Mouse (Mus musculus) limb, embryonic 12.5 days (tissue): ENCODE results near the gene Fbxl21. TPM values are rescaled to one million over a fixed set of nuclear protein-coding genes. Genes with fewer than 3 reads are reported as not detected.

Source experiments
- ATAC-seq: fragments of 200-750 bp; cut with Nextera tagmentation; 2 replicates; pipeline ENCODE4 v1.8.0; 2017; ENCODE audit warnings: low read depth, moderate TSS enrichment; ENCODE audit not compliant: insufficient number of reproducible peaks, insufficient read depth, low FRiP score, low TSS enrichment
- H3K27ac ChIP-seq: fragments of 300-500 bp; sonication (generic); 2 replicates; pipeline ENCODE4 v1.5.1; 2016; ENCODE audit warnings: mild to moderate bottlenecking, moderate library complexity
- H3K27me3 ChIP-seq: fragments of 300-500 bp; sonication (generic); 2 replicates; pipeline ENCODE4 v1.6.1; 2016; ENCODE audit warnings: mild to moderate bottlenecking, moderate library complexity
- H3K36me3 ChIP-seq: fragments of 300-500 bp; sonication (generic); 2 replicates; pipeline ENCODE4 v1.6.1; 2016; ENCODE audit warnings: mild to moderate bottlenecking, moderate library complexity
- H3K4me1 ChIP-seq: fragments of 300-500 bp; sonication (generic); replicated peaks from 2 replicates; pipeline ENCODE4 v1.6.1; 2016
- H3K4me2 ChIP-seq: fragments of 300-500 bp; sonication (generic); 2 replicates; pipeline ENCODE4 v1.6.1; 2016; ENCODE audit warnings: mild to moderate bottlenecking, moderate library complexity
- H3K4me3 ChIP-seq: fragments of 300-500 bp; sonication (generic); replicated peaks from 2 replicates; pipeline ENCODE4 v1.5.1; 2016; ENCODE audit warnings: mild to moderate bottlenecking
- H3K9ac ChIP-seq: fragments of 300-500 bp; sonication (generic); replicated peaks from 2 replicates; pipeline ENCODE4 v1.6.1; 2016; ENCODE audit warnings: mild to moderate bottlenecking, moderate library complexity
- H3K9me3 ChIP-seq: fragments of 300-500 bp; sonication (generic); 2 replicates; pipeline ENCODE4 v1.6.1; 2016; ENCODE audit warnings: mild to moderate bottlenecking, moderate library complexity
- WGBS: fragments of 180-500 bp; shearing (Covaris S2); methylation state at CpG from one replicate; pipeline ENCODE4 v1.1.7; 2016; 5-methylcytosine and 5-hydroxymethylcytosine counted together
- polyA plus RNA-seq: library from polyadenylated mRNA; unstranded; fragments of >200 nt; fragmentation: Nextera tagmentation; extraction: Ambion mirVana; gene quantifications from 2 replicates; pipeline ENCODE4 v1.2.1, GENCODE M21; 2016

Fbxl21 gene
- polyA plus RNA-seq, 1 experiment from 2014 or later = 2.8 TPM

DNA sequence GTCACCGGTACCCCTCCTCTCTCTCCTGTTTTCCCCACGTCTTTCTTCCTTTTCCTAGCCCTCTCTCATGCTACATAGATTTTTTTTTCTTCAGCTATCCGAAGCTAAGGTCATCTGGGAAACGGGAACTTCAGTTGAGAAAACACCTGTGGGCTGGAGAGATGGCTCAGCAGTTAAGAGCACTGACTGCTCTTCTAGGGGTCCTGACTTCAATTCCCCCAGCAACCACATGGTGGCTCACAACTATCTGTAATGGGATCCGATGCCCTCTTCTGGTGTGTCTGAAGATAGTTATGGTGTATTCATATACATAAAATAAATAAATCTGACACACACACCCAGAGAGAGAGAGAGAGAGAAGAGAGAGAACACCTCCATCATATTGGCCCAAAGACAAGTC lies 13.3 kb downstream of the Fbxl21 start:
- Histone ChIP-seq H3K4me1 (no peaks in the 10 kb centered on the region), H3K36me3 (no peaks in the 10 kb centered on the region), H3K27ac (no peak overlapping the region), H3K9ac (no peak overlapping the region), H3K9me3 (peaks cover 14% of the 10 kb centered on the region; the same call in 1 of the 2 replicates), H3K27me3 (no peaks in the 10 kb centered on the region), H3K4me2 (no peak overlapping the region), H3K4me3 (no peak overlapping the region)
- 75% methylated on average over 5 of the region's 5 CpGs for WGBS
- no peak for ATAC-seq

DNA sequence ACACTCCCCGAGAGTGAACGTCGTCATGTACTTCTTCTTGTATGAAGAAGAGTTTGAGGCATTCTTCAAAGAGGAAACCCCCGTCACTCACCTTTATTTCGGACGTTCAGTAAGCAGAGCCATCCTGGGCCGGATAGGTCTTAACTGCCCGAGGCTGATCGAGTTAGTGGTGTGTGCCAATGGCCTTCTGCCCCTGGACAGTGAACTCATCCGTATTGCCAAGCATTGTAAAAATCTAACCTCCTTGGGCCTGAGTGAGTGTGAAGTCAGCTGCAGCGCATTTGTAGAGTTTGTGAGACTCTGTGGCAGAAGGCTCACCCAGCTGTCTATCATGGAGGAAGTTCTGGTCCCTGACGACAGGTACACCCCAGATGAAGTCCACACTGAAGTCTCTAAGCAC lies 14.8 kb downstream of the Fbxl21 start:
- Histone ChIP-seq H3K4me2 (no peak overlapping the region), H3K4me1 (no peaks in the 10 kb centered on the region), H3K4me3 (no peak overlapping the region), H3K9ac (no peak overlapping the region), H3K27me3 (no peaks in the 10 kb centered on the region), H3K27ac (no peak overlapping the region), H3K9me3 (peaks cover 14% of the 10 kb centered on the region; the same call in 1 of the 2 replicates), H3K36me3 (no peaks in the 10 kb centered on the region)
- WGBS = 88% methylated on average over 12 of the region's 12 CpGs
- ATAC-seq = no peak

DNA sequence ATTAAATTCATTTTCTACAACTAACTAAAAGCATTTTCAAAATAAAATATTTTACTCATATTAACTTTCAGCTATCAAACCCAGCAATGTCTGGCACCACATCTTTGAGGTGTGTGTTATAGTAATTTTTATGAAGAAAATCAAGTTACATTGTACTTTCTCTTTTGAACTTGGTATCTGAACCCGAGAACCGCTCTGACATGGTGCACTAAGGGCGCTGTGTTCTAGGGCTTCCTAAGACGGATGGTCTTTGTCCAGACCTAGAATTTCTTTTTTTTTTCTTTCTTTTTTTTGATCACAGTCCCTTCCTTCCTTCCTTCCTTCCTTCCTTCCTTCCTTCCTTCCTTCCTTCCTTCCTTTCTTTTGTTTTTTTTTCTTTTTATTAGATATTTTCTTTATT lies 17.6 kb downstream of the Fbxl21 start:
- no peak overlapping the region for H3K9ac ChIP-seq
- H3K27ac ChIP-seq = no peak overlapping the region
- H3K27me3 ChIP-seq = no peaks in the 10 kb centered on the region
- no peak overlapping the region for H3K4me3 ChIP-seq
- WGBS = 90% methylated on average over 4 of the region's 4 CpGs
- ATAC-seq = no peak
- H3K36me3 ChIP-seq = no peaks in the 10 kb centered on the region
- no peaks in the 10 kb centered on the region for H3K4me1 ChIP-seq
- peaks cover 6% of the 10 kb centered on the region; the same call in 1 of the 2 replicates for H3K9me3 ChIP-seq
- H3K4me2 ChIP-seq = no peak overlapping the region

DNA sequence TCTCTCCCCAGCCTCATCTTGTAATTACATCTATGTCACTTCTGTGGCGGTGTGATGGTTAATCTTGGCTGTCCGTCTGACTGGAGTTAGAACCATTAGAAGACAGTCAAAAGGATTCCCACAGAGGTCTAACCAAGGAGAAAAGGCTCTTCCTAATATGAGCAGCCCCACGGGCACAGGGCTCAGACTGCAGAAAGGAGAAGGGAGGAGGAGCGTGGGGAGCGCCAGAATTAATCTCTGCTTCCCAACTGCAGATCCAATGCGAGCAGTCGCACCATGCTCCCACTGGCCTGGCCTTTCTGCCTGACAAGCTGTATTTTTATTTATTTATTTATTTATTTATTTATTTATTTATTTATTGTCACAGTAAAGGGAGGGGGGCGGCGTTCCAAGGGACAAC lies 21.5 kb downstream of the Fbxl21 start:
- Histone ChIP-seq H3K9ac (no peak overlapping the region), H3K9me3 (no peaks in the 10 kb centered on the region), H3K4me1 (no peaks in the 10 kb centered on the region), H3K36me3 (no peaks in the 10 kb centered on the region), H3K4me3 (no peak overlapping the region), H3K27ac (no peak overlapping the region), H3K4me2 (no peak overlapping the region), H3K27me3 (no peaks in the 10 kb centered on the region)
- WGBS = 78% methylated on average over 9 of the region's 9 CpGs
- ATAC-seq = no peak

DNA sequence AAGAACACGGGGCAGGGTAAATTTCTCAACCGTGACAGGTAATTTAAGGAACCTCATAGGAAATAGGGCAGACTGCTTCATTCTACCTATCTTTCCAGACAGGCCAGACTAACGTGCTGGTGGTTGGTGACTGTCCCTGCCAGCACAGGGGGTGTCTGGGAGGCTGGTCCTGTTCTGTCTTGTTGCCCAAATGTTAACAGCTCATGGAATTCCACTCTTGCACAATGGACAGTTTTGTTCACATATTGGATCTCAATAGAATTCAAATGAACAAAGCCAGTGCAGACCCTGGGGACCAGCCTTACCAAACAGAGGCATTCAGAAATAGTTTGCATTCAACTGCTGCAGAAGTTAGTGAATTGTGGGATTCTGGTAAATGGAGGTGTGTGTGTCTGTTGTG lies 22.7 kb downstream of the Fbxl21 start:
- no peak overlapping the region for H3K4me2 ChIP-seq
- no peak overlapping the region for H3K9ac ChIP-seq
- no peak overlapping the region for H3K4me3 ChIP-seq
- WGBS = 61% methylated on average over 3 of the region's 3 CpGs
- H3K27me3 ChIP-seq = no peaks in the 10 kb centered on the region
- H3K9me3 ChIP-seq = no peaks in the 10 kb centered on the region
- no peaks in the 10 kb centered on the region for H3K36me3 ChIP-seq
- ATAC-seq = no peak
- H3K27ac ChIP-seq = no peak overlapping the region
- no peaks in the 10 kb centered on the region for H3K4me1 ChIP-seq

DNA sequence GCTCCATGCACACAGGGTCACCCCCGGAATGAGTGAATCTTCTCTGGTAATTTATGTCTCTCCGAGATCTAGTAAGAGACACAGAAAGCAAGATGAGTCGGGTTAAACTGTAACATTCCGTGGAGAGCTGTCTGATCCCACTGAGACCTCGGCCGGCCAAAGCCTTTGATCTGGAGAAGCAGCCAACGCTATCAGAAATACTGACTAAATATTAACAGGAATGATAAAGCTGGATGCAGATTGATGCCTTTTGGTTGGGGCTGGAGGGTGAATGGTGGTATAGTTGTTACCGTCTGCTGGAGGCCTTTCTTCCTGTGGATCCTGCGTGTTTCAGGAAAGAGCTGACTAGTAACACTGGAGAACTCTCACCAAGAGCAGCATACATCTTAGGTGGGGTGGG lies 26.1 kb downstream of the Fbxl21 start, which contains the start of gene Lect2:
TSS of gene Lect2 (minus strand) at position 102 of the 400 bp plus-strand sequence.
- no peaks in the 10 kb centered on the region for H3K9me3 ChIP-seq
- 76% methylated on average over 9 of the region's 9 CpGs for WGBS

DNA sequence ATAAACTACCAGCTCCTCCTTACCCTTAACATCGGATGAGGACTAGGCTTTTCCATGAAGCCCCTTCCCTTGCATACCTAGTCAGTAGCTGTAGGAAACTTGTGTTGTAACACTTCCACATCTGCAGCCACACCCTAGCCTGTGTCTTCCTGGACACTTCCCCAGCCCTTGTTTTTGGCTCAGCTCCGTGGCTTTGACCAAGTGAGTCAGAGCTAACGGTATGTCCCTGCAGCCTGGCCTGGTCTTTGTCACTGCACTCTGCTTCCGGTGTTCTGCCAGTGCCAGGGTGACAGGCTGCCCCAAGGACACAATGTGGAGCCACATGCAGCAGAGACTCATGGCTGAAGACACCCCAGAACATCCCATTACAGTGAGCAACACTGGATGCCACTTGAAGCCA lies 27.1 kb downstream of the Fbxl21 start:
- H3K4me1 ChIP-seq = no peaks in the 10 kb centered on the region; the same call in 1 of the 2 replicates
- WGBS = 63% methylated on average over 4 of the region's 4 CpGs
- H3K9ac ChIP-seq = no peak overlapping the region
- H3K27me3 ChIP-seq = no peaks in the 10 kb centered on the region
- H3K4me3 ChIP-seq = no peak overlapping the region
- H3K4me2 ChIP-seq = no peak overlapping the region
- no peaks in the 10 kb centered on the region for H3K36me3 ChIP-seq
- no peak overlapping the region for H3K27ac ChIP-seq
- H3K9me3 ChIP-seq = no peaks in the 10 kb centered on the region
- no peak for ATAC-seq

More for the DNA sequence above, 26.1 kb downstream of the Fbxl21 start, which contains the start of gene Lect2:
- no peak for ATAC-seq
- no peak within 1 kb of the TSS for H3K4me2 ChIP-seq
- no peaks in the 10 kb centered on the region for H3K27me3 ChIP-seq
- no peak within 1 kb of the TSS for H3K9ac ChIP-seq
- H3K4me3 ChIP-seq = no peak within 1 kb of the TSS
- H3K4me1 ChIP-seq = no peaks in the 10 kb centered on the region; the same call in 1 of the 2 replicates
- H3K36me3 ChIP-seq = no peaks in the 10 kb centered on the region
- no peak within 1 kb of the TSS for H3K27ac ChIP-seq

DNA sequence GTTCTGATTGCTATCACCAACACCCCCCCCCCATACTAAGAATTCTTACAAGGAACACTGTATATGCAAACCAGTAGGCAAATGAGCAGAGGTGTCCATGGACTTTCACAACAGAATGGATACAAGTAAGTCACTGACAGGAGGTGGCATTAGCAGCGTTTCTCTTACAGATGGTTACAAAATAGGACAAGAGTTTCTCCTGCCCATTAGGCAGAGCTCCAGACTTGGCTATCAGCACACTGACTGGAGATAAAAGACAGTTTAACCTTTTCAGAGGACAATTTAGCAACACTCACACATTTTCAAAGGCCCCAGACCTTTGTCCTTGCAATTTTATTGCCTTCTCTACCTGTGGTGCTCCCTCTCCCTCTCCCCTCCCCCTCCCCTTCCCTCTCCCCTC lies 28.3 kb downstream of the Fbxl21 start:
- 28% methylated on average over 1 of the region's 1 CpGs for WGBS
- Histone ChIP-seq H3K27ac (no peak overlapping the region), H3K4me2 (no peak overlapping the region), H3K4me1 (no peaks in the 10 kb centered on the region; the same call in 1 of the 2 replicates), H3K27me3 (no peaks in the 10 kb centered on the region), H3K9me3 (no peaks in the 10 kb centered on the region), H3K9ac (no peak overlapping the region), H3K4me3 (no peak overlapping the region), H3K36me3 (no peaks in the 10 kb centered on the region)
- no peak for ATAC-seq

DNA sequence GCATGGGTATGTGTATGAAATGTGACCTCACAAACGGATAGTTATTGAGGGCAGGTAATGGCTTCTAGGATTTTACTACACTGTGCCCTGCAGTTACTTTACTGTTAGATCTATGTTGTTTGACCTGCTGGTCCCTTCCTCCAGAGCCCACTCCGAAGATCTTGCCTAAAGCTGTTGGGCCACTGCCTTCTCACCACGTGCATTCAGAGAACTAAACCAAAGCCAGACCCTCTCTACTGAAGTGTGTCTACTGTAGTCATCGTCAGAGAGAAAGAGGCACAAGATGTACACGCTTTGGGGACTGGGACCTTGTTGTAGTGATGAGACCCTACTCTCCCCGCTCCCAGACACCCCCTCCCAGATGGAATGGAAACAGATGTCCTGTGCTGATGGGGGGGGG lies 29.4 kb downstream of the Fbxl21 start:
- Histone ChIP-seq H3K36me3 (no peaks in the 10 kb centered on the region), H3K4me2 (no peak overlapping the region), H3K9ac (no peak overlapping the region), H3K27me3 (no peaks in the 10 kb centered on the region), H3K4me3 (no peak overlapping the region), H3K4me1 (no peaks in the 10 kb centered on the region; the same call in 1 of the 2 replicates), H3K27ac (no peak overlapping the region), H3K9me3 (no peaks in the 10 kb centered on the region)
- WGBS = 74% methylated on average over 6 of the region's 6 CpGs
- no peak for ATAC-seq

DNA sequence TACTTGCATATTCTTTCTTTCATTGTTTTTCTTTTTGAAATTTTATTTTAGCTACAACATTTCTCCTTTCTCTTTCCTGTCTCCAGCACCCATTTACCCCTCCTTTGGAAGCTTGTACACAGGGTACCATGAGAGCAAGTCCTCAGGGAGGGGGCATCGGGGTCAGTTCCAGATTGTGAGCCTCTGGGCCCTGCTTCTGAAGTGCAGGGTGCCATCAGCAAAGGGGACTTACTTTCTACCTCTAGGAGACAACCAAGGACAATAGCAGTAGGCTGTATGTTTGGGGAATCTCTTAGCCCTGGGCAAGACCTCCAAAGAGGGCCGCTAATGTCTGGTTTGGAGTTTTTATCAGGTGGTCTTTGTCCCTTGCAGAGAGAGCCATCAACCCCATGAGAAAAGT lies 31.7 kb downstream of the Fbxl21 start:
- Histone ChIP-seq H3K4me3 (no peak overlapping the region), H3K36me3 (no peaks in the 10 kb centered on the region), H3K27ac (no peak overlapping the region), H3K9ac (no peak overlapping the region), H3K9me3 (no peaks in the 10 kb centered on the region), H3K27me3 (no peaks in the 10 kb centered on the region), H3K4me2 (no peak overlapping the region), H3K4me1 (peaks cover 6% of the 10 kb centered on the region; the same call in 1 of the 2 replicates)
- WGBS = 55% methylated on average over 2 of the region's 2 CpGs
- ATAC-seq = no peak

DNA sequence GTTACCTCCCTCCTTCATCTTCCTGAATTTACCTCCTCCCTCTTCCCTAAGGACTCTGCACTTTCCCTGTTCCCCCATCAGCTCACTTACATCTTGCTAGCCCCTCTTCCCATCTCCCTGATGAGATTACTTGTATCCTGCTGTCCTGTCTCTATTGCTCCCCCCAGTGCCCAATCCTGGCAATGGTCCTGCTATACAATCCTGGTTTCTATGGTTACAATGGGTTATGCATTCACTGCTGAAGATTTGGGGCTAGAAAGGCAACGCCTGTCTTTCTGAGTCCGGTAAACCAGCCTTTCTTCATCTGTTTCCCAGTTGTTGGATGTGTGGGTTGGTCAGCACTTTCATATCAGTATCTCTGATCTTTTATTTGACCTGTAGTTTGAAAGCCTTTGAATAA lies 32.1 kb downstream of the Fbxl21 start:
- Histone ChIP-seq H3K9ac (no peak overlapping the region), H3K4me1 (peaks cover 7% of the 10 kb centered on the region; the same call in 1 of the 2 replicates), H3K4me2 (no peak overlapping the region), H3K36me3 (no peaks in the 10 kb centered on the region), H3K27me3 (no peaks in the 10 kb centered on the region), H3K9me3 (no peaks in the 10 kb centered on the region), H3K4me3 (no peak overlapping the region), H3K27ac (no peak overlapping the region)
- 23% methylated on average over 2 of the region's 2 CpGs for WGBS
- ATAC-seq = no peak

DNA sequence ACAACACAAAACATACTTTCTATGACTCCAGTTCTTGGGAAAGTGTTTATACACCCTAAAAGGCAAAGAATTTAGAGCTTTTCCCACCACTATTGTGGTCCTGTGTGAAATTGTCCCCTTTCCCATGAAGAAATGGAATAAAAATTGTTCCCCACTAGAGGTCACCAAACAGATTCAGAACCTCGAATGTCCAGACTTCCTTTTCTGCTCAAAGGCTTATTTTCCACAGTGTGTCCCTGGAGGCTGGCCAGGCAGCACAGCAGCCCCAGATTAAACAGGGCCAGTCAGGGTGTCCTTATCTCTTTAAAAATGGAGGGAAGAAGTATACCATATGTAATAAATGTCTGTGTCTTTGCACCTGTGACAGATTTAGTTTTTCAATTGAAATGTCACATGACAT lies 33.7 kb downstream of the Fbxl21 start:
- H3K4me3 ChIP-seq = no peak overlapping the region
- no peak for ATAC-seq
- no peak overlapping the region for H3K9ac ChIP-seq
- H3K36me3 ChIP-seq = no peaks in the 10 kb centered on the region
- no peak overlapping the region for H3K4me2 ChIP-seq
- peaks cover 7% of the 10 kb centered on the region; the same call in 1 of the 2 replicates for H3K4me1 ChIP-seq
- H3K27me3 ChIP-seq = no peaks in the 10 kb centered on the region
- no peaks in the 10 kb centered on the region for H3K9me3 ChIP-seq
- 5% methylated on average over 1 of the region's 1 CpGs for WGBS
- H3K27ac ChIP-seq = no peak overlapping the region
